Mouse (Mus musculus): ENCODE measurements at regions not wholly inside any gene's neighbourhood (a gene's known extent, or its start where the extent isn't known, plus 50 kb on each side); places are given as distances from the start of the nearest gene placed in this dataset.

DNA sequence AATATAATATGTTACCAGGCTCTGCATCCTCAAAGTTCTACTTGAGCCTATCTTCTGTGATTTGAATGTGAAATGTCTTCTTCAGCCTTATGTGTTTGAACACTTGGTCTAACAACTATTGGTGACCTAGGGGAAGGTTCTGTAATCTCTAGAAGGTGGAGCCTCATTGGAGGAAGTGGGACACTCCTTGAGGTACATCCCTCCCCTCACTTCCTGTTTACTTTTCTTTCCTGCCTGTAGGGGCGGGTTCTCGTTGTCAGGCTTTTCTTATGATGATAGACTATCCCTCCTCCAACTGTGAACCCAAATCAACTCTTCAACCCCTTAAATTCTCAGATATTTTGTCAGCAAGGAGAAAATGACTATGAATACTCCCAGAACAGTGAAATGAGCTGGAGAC is 448.8 kb upstream of the Nrp1 start:
- no peak for TF ChIP-seq CTCF (conservative IDR thresholded peaks at IDR 0.05)
- Histone ChIP-seq H3K4me3 (no peak overlapping the region), H3K27ac (no peak overlapping the region)
- DNase-seq (ENCODE audit: low spot score in 2 of 2), result no peak

DNA sequence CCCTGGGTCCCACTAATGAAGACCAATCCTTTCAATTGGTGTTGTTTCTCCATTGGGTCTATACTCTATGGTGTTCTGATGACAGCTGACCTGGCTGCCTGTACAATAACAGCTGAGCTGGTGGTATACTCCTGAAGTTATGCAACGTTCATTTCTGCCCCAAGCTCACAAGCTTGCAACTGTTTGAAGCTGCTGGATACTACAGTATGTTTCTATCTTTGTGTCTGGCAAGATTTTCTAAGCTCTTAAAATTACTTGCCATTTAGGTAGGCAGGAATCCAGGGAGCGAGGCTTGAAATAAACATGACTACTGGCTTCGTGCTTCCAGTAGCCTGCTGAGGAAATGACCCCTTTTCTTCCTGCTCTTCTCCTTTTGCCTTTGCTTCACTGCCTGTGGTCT is 444.3 kb upstream of the Nrp1 start:
- DNase-seq (ENCODE audit: low spot score in 2 of 2), result peak in 1 of 2 experiments; percentile 16
- TF ChIP-seq CTCF (conservative IDR thresholded peaks at IDR 0.05), result no peak
- Histone ChIP-seq H3K4me3 (no peak overlapping the region), H3K27ac (peak overlapping the region; percentile 24; the same call in 1 of the 2 replicates)

GRCm38 (mm10) chr8:127914914-127915313 is 443.5 kb upstream of the Nrp1 start:
- no peak overlapping the region for H3K4me3 ChIP-seq
- H3K27ac ChIP-seq, result no peak overlapping the region
- DNase-seq (ENCODE audit: low spot score in 2 of 2), result no peak

DNA sequence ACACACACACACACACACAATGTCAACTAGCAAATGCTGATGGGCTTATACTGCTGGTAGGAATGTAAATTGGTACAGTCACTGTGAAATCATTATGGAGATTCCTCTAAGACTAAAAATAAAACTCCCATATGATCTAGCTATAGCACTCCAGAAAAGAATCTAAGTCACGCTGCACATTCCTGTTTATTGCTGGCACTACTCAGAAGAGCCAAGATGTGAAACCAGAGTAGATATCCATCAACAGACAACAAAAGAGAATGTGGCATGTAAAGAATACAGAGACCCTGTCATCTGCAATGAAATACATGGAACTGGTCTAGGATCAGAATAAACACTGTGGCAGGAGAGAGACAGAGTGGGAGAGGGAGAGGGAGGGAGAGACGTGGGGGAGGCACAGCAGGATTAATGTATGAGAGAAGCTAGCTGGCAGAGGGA is 442.8 kb upstream of the Nrp1 start:
- DNase-seq (ENCODE audit: low spot score in 2 of 2), result no peak
- H3K27ac ChIP-seq, result no peak overlapping the region
- no peak for TF ChIP-seq CTCF (conservative IDR thresholded peaks at IDR 0.05)
- H3K4me3 ChIP-seq, result no peak overlapping the region

More at GRCm38 (mm10) chr8:127914914-127915313, 443.5 kb upstream of the Nrp1 start:
- TF ChIP-seq CTCF (conservative IDR thresholded peaks at IDR 0.05), result no peak

DNA sequence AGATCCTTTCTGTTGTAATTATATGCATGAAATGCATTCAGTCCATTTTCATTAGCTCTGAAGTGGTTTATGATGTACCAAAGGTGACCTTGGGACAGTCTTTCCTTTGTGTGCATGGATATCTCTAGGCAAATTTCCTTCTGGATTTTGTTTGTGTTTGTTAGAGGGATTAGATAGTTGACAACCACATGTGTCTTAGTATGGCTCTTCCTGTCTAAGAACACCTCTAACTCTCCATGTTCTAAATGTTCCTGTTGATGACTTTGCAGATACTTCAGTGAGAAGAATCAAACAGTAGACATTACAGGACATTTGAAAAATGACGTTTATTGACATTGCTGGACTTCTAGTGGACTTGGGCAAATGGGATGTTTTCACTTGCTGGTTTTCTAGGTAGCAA is 436.5 kb upstream of the Nrp1 start:
- DNase-seq (ENCODE audit: low spot score in 2 of 2), result no peak
- no peak overlapping the region for H3K4me3 ChIP-seq
- no peak for TF ChIP-seq CTCF (conservative IDR thresholded peaks at IDR 0.05)
- no peak overlapping the region for H3K27ac ChIP-seq

DNA sequence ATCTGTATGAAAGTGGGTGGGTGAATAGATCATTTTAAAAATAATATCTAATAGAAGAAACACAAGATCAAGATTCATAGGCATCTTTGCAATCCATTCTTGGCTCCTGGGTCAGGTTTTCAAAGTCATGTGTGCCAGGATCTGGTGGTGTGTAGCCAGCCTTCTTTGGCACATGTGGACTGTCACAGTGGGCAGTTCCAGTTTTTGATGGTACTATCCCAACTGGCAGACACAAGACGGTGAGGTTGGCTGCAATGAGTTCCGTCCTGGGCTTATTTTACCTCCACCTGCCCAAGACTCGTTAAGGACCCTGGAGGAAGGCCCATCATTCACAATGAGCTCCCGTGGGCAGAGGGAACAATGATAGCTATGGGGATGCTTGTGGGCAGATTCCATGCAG is 435.1 kb upstream of the Nrp1 start:
- TF ChIP-seq CTCF (conservative IDR thresholded peaks at IDR 0.05), result no peak
- no peak for DNase-seq (ENCODE audit: low spot score in 2 of 2)

DNA sequence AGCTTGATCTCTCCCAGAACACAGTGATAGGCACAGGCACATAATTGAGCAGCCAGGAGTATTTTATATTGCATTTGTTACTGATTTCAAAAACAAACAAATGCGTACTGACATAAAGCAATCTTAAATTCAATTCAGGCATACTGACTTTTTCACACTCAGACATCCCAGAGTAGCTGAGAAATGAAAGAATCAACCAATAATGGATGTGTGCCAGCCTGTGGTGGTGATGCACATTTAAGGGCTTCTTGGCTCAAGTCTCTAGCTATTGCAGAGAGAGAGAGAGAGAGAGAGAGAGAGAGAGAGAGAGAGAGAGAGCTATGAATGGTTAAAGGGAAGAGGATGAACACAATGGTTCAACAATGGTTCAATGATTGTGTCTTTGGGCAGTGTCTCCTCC is 426.1 kb upstream of the Nrp1 start:
- H3K27ac ChIP-seq, result no peak overlapping the region
- no peak for TF ChIP-seq CTCF (conservative IDR thresholded peaks at IDR 0.05)
- DNase-seq (ENCODE audit: low spot score in 2 of 2), result no peak
- no peak overlapping the region for H3K4me3 ChIP-seq

More for the DNA sequence above, 435.1 kb upstream of the Nrp1 start:
- Histone ChIP-seq H3K27ac (no peak overlapping the region), H3K4me3 (no peak overlapping the region)

DNA sequence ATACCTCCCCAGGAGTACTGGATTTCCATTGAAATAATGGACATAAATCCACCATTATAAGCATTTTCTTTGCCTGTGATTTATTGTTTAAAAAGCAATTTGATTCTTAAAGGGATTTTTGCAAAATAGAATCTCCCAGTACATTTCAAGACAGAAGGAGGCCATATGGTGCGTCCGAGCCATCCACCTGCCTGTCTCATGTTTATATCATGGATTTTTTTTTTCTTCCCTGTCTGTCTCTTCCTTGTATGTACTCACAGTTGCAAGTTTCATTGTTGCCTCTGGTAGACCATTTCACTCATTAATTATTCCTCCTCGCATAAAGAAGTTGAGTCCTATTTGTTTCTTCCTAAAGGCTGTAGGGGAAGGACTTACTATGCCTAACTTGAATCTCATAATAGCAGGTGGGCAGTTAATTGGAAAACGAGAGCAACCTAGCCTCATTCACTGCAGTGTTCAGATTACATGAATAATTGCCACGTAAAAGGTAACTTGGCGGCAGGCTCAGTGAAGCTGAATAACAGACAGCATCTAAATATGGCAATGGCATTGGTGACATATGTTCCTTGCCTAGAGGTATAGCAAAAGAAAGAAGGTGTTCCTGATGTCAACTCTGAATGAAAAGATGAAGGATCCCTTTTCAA is 421.5 kb upstream of the Nrp1 start:
- DNase-seq (ENCODE audit: low spot score in 2 of 2), result peak; percentile 43 to 52
- no peak overlapping the region for H3K4me3 ChIP-seq
- peak overlapping the region; percentile 67 for H3K27ac ChIP-seq
- TF ChIP-seq CTCF (conservative IDR thresholded peaks at IDR 0.05), result no peak

- no peak for TF ChIP-seq CTCF (conservative IDR thresholded peaks at IDR 0.05)
- DNase-seq (ENCODE audit: low spot score in 2 of 2), result peak; percentile 49 to 72
These were observed 419.0 kb upstream of the Nrp1 start for GRCm38 (mm10) chr8:127939284-127939985.

DNA sequence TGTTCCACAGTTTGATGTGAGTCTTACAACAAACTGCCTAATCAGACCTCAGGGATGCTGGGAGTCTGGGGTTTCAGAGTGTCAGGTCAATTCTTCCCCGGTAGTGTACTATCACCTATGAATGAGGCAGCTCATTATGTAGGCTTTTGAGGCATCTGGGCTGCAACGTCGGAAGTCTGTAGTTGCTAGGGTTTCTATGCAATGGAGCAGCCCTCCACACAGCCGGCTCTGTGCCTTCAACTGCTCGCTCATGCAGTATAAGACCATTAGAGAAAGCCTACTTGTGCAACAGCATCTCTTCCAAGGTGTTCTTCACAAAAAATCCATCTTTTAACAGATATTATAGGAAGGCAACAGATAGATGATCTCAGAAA is 418.4 kb upstream of the Nrp1 start:
- no peak for TF ChIP-seq CTCF (conservative IDR thresholded peaks at IDR 0.05)
- peak in 1 of 2 experiments; percentile 4 for DNase-seq (ENCODE audit: low spot score in 2 of 2)
- peak overlapping the region; percentile 82 for H3K27ac ChIP-seq
- H3K4me3 ChIP-seq, result no peak overlapping the region

More at GRCm38 (mm10) chr8:127939284-127939985, 419.0 kb upstream of the Nrp1 start:
- H3K4me3 ChIP-seq, result no peak overlapping the region
- H3K27ac ChIP-seq, result peak overlapping the region; percentile 82

DNA sequence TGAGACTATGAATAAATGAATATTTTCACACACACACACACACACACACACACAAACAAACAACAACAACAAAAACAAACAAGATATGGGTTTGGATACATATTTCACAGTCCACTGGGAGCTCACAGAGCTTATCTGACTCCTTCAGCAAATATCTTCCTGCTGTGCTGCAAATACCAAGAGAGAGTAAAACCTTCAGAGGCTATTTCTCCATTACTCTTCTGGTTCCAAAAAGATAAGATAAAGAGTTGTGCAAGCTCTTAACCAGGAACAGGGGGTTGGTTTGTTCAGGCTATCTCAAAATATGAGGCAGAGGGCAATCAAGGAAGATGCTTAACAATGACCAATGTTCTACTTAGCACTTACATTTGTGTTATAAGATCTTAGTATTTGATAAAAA is 416.1 kb upstream of the Nrp1 start:
- TF ChIP-seq CTCF (conservative IDR thresholded peaks at IDR 0.05), result no peak
- Histone ChIP-seq H3K27ac (no peak overlapping the region), H3K4me3 (no peak overlapping the region)
- DNase-seq (ENCODE audit: low spot score in 2 of 2), result no peak

DNA sequence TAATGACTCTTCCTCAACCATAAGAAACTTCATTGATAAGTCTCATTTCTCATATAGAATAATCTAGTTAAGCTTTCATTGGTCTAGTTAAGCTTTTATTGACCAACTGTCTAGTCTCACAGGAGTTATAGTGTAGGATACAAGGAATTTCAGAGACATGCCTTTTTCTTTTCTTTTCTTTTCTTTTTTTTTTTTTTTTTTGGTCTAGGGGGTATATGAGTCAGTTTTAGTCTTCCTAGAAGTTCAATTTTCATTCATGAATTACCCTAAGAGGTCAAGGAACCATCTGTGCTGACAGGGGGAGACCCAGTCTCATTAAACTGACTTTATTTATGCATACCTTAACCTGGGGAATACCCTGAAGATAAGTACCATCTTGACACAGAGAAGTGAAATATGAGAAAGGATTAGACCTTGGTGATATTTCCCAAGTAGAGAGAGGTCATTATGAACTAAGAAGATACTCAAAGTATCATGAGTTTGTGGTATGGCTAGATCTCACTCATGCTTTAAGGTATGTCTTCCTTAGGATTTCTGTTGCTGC is 413.4 kb upstream of the Nrp1 start:
- Histone ChIP-seq H3K4me3 (no peak overlapping the region), H3K27ac (no peak overlapping the region)
- no peak for TF ChIP-seq CTCF (conservative IDR thresholded peaks at IDR 0.05)
- no peak for DNase-seq (ENCODE audit: low spot score in 2 of 2)

- Histone ChIP-seq H3K27ac (no peak overlapping the region), H3K4me3 (no peak overlapping the region)
- TF ChIP-seq CTCF (conservative IDR thresholded peaks at IDR 0.05), result no peak
- DNase-seq (ENCODE audit: low spot score in 2 of 2), result no peak
These were observed 400.8 kb upstream of the Nrp1 start for GRCm38 (mm10) chr8:127957571-127957970.
